Mouse (Mus musculus): ENCODE measurements around the gene Gli2. TPM values are rescaled to one million over a fixed set of nuclear protein-coding genes. Genes with fewer than 3 reads are reported as not detected.

Gene Gli2
- polyA plus RNA-seq, 1 experiment = 1.4 TPM

GRCm38 (mm10) chr1:118912929-118913328 lies 140.5 kb downstream of the Gli2 start:
- TF ChIP-seq POLR2A (IDR thresholded peaks at IDR 0.05; ENCODE audit: control insufficient read depth, low read depth, low read length) (no peak), CTCF (IDR thresholded peaks at IDR 0.05; ENCODE audit: control insufficient read depth, insufficient read depth, insufficient replicate concordance, low read depth, low read length) (no peak)
- Histone ChIP-seq H3K4me1 (ENCODE audit: control insufficient read depth, insufficient read depth, low read length) (no peaks in the 10 kb centered on the region), H3K27ac (ENCODE audit: control insufficient read depth, insufficient read depth, low read depth, low read length) (no peak overlapping the region), H3K27me3 (ENCODE audit: control insufficient read depth, insufficient read depth, low read length) (no peaks in the 10 kb centered on the region), H3K4me3 (ENCODE audit: control insufficient read depth, low read depth, low read length) (no peak overlapping the region), H3K36me3 (ENCODE audit: control insufficient read depth, insufficient read depth, low read length) (no peaks in the 10 kb centered on the region)

DNA sequence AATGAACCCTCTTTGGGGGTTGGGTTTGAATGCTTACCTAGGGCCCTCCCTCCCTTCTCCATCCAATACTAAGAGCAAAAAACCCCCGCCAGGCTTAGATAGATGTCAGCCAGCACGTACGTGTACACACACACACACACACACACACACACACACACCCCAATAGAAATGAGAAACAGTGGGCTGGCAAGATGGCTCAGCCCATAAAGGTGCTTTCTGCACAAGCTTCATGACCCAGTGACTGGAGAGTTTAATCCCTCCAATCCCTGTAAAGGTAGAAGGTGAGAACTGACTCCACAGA lies 142.0 kb downstream of the Gli2 start:
- no peaks in the 10 kb centered on the region for H3K4me1 ChIP-seq (ENCODE audit: control insufficient read depth, insufficient read depth, low read length)
- TF ChIP-seq POLR2A (IDR thresholded peaks at IDR 0.05; ENCODE audit: control insufficient read depth, low read depth, low read length) (no peak), CTCF (IDR thresholded peaks at IDR 0.05; ENCODE audit: control insufficient read depth, insufficient read depth, insufficient replicate concordance, low read depth, low read length) (no peak)
- H3K27ac ChIP-seq (ENCODE audit: control insufficient read depth, insufficient read depth, low read depth, low read length) = no peak overlapping the region
- no peaks in the 10 kb centered on the region for H3K27me3 ChIP-seq (ENCODE audit: control insufficient read depth, insufficient read depth, low read length)
- H3K36me3 ChIP-seq (ENCODE audit: control insufficient read depth, insufficient read depth, low read length) = no peaks in the 10 kb centered on the region
- no peak overlapping the region for H3K4me3 ChIP-seq (ENCODE audit: control insufficient read depth, low read depth, low read length)

GRCm38 (mm10) chr1:118910693-118911426 lies 142.6 kb downstream of the Gli2 start:
- Histone ChIP-seq H3K4me1 (ENCODE audit: control insufficient read depth, insufficient read depth, low read length) (no peaks in the 10 kb centered on the region), H3K27ac (ENCODE audit: control insufficient read depth, insufficient read depth, low read depth, low read length) (no peak overlapping the region), H3K36me3 (ENCODE audit: control insufficient read depth, insufficient read depth, low read length) (no peaks in the 10 kb centered on the region), H3K27me3 (ENCODE audit: control insufficient read depth, insufficient read depth, low read length) (no peaks in the 10 kb centered on the region), H3K4me3 (ENCODE audit: control insufficient read depth, low read depth, low read length) (no peak overlapping the region)
- TF ChIP-seq CTCF (IDR thresholded peaks at IDR 0.05; ENCODE audit: control insufficient read depth, insufficient read depth, insufficient replicate concordance, low read depth, low read length) (no peak), POLR2A (IDR thresholded peaks at IDR 0.05; ENCODE audit: control insufficient read depth, low read depth, low read length) (no peak)

DNA sequence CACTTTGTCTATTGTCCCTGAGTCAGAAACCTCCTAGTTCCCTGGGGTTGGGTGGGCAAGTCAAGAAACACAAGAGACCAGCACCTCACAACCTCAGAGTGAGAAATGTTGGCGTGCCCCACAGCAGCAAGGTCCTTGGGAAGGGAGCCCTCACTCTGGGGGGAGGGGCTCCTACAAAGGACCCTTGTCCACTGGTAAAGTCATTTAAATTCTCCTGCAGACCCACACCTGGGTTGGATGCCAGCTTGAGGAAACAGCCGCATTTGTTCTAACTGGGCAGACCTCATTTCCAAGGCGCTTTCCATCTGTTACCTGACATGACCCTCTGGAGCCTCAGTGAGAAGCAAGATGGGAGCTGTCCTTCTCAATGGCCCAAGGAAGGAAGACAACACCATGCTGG lies 144.4 kb downstream of the Gli2 start:
- Histone ChIP-seq H3K4me3 (ENCODE audit: control insufficient read depth, low read depth, low read length) (no peak overlapping the region), H3K27ac (ENCODE audit: control insufficient read depth, insufficient read depth, low read depth, low read length) (no peak overlapping the region), H3K36me3 (ENCODE audit: control insufficient read depth, insufficient read depth, low read length) (no peaks in the 10 kb centered on the region), H3K27me3 (ENCODE audit: control insufficient read depth, insufficient read depth, low read length) (no peaks in the 10 kb centered on the region), H3K4me1 (ENCODE audit: control insufficient read depth, insufficient read depth, low read length) (no peaks in the 10 kb centered on the region)
- TF ChIP-seq CTCF (IDR thresholded peaks at IDR 0.05; ENCODE audit: control insufficient read depth, insufficient read depth, insufficient replicate concordance, low read depth, low read length) = no peak
- TF ChIP-seq POLR2A (IDR thresholded peaks at IDR 0.05; ENCODE audit: control insufficient read depth, low read depth, low read length) = no peak

GRCm38 (mm10) chr1:118907574-118907973 lies 145.8 kb downstream of the Gli2 start:
- Histone ChIP-seq H3K27me3 (ENCODE audit: control insufficient read depth, insufficient read depth, low read length) (no peaks in the 10 kb centered on the region), H3K4me3 (ENCODE audit: control insufficient read depth, low read depth, low read length) (no peak overlapping the region), H3K36me3 (ENCODE audit: control insufficient read depth, insufficient read depth, low read length) (no peaks in the 10 kb centered on the region), H3K27ac (ENCODE audit: control insufficient read depth, insufficient read depth, low read depth, low read length) (no peak overlapping the region), H3K4me1 (ENCODE audit: control insufficient read depth, insufficient read depth, low read length) (no peaks in the 10 kb centered on the region)
- TF ChIP-seq POLR2A (IDR thresholded peaks at IDR 0.05; ENCODE audit: control insufficient read depth, low read depth, low read length) (no peak), CTCF (IDR thresholded peaks at IDR 0.05; ENCODE audit: control insufficient read depth, insufficient read depth, insufficient replicate concordance, low read depth, low read length) (no peak)

GRCm38 (mm10) chr1:118905319-118905718 lies 148.1 kb downstream of the Gli2 start:
- Histone ChIP-seq H3K4me3 (ENCODE audit: control insufficient read depth, low read depth, low read length) (no peak overlapping the region), H3K4me1 (ENCODE audit: control insufficient read depth, insufficient read depth, low read length) (no peaks in the 10 kb centered on the region; the same call in 1 of the 2 replicates), H3K27me3 (ENCODE audit: control insufficient read depth, insufficient read depth, low read length) (no peaks in the 10 kb centered on the region), H3K36me3 (ENCODE audit: control insufficient read depth, insufficient read depth, low read length) (no peaks in the 10 kb centered on the region), H3K27ac (ENCODE audit: control insufficient read depth, insufficient read depth, low read depth, low read length) (no peak overlapping the region)
- TF ChIP-seq CTCF (IDR thresholded peaks at IDR 0.05; ENCODE audit: control insufficient read depth, insufficient read depth, insufficient replicate concordance, low read depth, low read length) (no peak), POLR2A (IDR thresholded peaks at IDR 0.05; ENCODE audit: control insufficient read depth, low read depth, low read length) (no peak)

DNA sequence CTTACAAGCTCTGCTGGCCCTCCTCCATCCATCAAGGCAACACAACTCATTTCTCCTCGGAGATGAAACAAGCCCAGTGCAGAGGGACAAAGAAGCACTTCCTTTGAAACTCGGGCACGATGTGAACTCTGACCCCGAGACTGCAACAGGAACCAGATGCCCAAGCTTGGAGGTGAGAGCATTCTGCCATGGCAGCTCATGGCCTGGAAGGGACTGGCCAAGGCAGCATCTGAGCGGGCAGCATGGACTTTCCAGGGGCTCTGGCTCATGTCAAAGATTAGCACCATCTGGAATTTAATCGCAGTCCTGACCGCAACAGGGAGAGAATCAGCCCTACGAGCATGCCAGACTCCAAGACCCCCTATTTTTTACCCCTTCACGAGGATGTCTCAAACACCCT lies 148.5 kb downstream of the Gli2 start:
- H3K27ac ChIP-seq (ENCODE audit: control insufficient read depth, insufficient read depth, low read depth, low read length) = no peak overlapping the region
- H3K27me3 ChIP-seq (ENCODE audit: control insufficient read depth, insufficient read depth, low read length) = no peaks in the 10 kb centered on the region
- H3K4me3 ChIP-seq (ENCODE audit: control insufficient read depth, low read depth, low read length) = no peak overlapping the region

More for the DNA sequence above, 148.5 kb downstream of the Gli2 start:
- TF ChIP-seq CTCF (IDR thresholded peaks at IDR 0.05; ENCODE audit: control insufficient read depth, insufficient read depth, insufficient replicate concordance, low read depth, low read length) = no peak
- no peak for TF ChIP-seq POLR2A (IDR thresholded peaks at IDR 0.05; ENCODE audit: control insufficient read depth, low read depth, low read length)
- Histone ChIP-seq H3K36me3 (ENCODE audit: control insufficient read depth, insufficient read depth, low read length) (no peaks in the 10 kb centered on the region), H3K4me1 (ENCODE audit: control insufficient read depth, insufficient read depth, low read length) (no peaks in the 10 kb centered on the region; the same call in 1 of the 2 replicates)

Measured in testis, adult 2 months (tissue).